44 mouse cellular contexts compared by ENCODE assay signal in the genomic region with DNA sequence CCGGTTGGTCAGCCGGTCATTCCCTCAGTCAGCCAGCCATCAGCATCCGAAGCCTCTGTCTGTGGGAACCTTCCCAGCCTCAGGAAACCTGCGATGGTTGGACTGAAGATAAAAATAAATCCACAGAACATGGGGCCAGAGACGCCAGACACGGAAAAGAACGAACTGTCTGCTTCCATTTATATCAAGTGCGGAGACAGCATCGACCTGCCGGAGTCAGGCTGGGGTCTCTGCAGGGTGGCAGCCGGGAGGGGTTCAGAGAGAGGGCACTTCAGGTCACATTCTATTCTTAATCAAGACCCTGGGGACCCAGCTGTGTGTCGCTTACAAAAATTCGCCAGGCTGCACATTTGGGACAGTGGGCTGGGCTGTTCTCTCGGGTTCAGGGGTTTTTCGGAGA. TPM values are rescaled to one million over a fixed set of nuclear protein-coding genes. Genes with fewer than 3 reads are reported as not detected.
DNase-seq lines count a peak whose midpoint lies in the region; ATAC-seq and TF ChIP-seq lines count a peak whose summit lies in the region.
"Had no signal": no experiment of that assay in that cellular context is flagged by ENCODE, and none has a peak within 500 bp of the region (broad histone marks: within the 10 kb centered on the region; RNA-seq: fewer than 3 reads in every experiment).

No protein-coding gene starts in this region.

- intact Hi-C loops in heart, adult 2 months (cut with DNase I), result no loop called here

- peak; percentile 49 to 67 for DNase-seq in cerebellum, postnatal 10 days
- no peak for DNase-seq in cerebellum, adult 11-12 months
- DNase-seq in heart, adult 2 months, result no peak
- peak; percentile 41 for DNase-seq in midbrain, embryonic 14.5 days
- peak; percentile 77 for DNase-seq in retina, postnatal 1 day
- no peak for DNase-seq in adrenal gland, adult 18-20 months (ENCODE audit: low spot score in 2 of 2)
- DNase-seq: adrenal gland, adult 8-10 months; cerebellum, adult 8-10 months; cerebellum, postnatal 36 days; gastrocnemius, postnatal 25 days; heart, adult 11 months; heart, postnatal 36 days; kidney, adult 11 months; kidney, postnatal 14 days; liver, postnatal 0 days; lung, postnatal 36 days; right cerebral cortex, postnatal 14 days; thymus, postnatal 4 days had no signal

- no peak for TF ChIP-seq EP300 in heart, adult 2 months (IDR thresholded peaks at IDR 0.05; ENCODE audit: insufficient read depth, low read depth, low read length)

- peaks cover 3 to 7% of the 10 kb centered on the region in 2 experiments; a peak in 3 of 4 replicates for H3K4me1 ChIP-seq in heart, embryonic 14.5 days (ENCODE audit: control insufficient read depth in 2 of 2, insufficient read depth in 2 of 2, low read length in 2 of 2)
- no peaks in the 10 kb centered on the region for H3K4me1 ChIP-seq in heart, adult 2 months (ENCODE audit: control insufficient read depth, insufficient read depth, low read length)
- no peaks in the 10 kb centered on the region for H3K4me1 ChIP-seq in midbrain, embryonic 14.5 days (ENCODE audit: control insufficient read depth, insufficient read depth, low read length)
- H3K4me1 ChIP-seq in midbrain, embryonic 15.5 days, result no peaks in the 10 kb centered on the region; the same call in 1 of the 2 replicates
- H3K4me1 ChIP-seq: forebrain, embryonic 15.5 days; limb, embryonic 13.5 days; liver, embryonic 12.5 days had no signal

- no peak overlapping the region for H3K27ac ChIP-seq in heart, embryonic 14.5 days (replicated peaks in 1 of 2; ENCODE audit: control insufficient read depth in 1 of 2, insufficient read depth in 1 of 2, low read depth in 2 of 2, low read length in 2 of 2)
- no peak overlapping the region for H3K27ac ChIP-seq in heart, adult 2 months
- H3K27ac ChIP-seq in midbrain, embryonic 14.5 days (replicated peaks; ENCODE audit: low read depth, low read length), result no peak overlapping the region
- H3K27ac ChIP-seq in midbrain, embryonic 15.5 days, result no peak overlapping the region
- H3K27ac ChIP-seq: forebrain, embryonic 10.5 days; forebrain, embryonic 15.5 days; hindbrain, embryonic 14.5 days; limb, embryonic 13.5 days; liver, embryonic 12.5 days; midbrain, embryonic 13.5 days had no signal

- no peaks in the 10 kb centered on the region for H3K27me3 ChIP-seq in heart, embryonic 14.5 days (ENCODE audit: control insufficient read depth, insufficient read depth, low read length)
- H3K27me3 ChIP-seq in heart, adult 2 months (ENCODE audit: control insufficient read depth, insufficient read depth, low read length), result no peaks in the 10 kb centered on the region
- no peaks in the 10 kb centered on the region for H3K27me3 ChIP-seq in midbrain, embryonic 14.5 days (ENCODE audit: control insufficient read depth, insufficient read depth, low read length)
- no peaks in the 10 kb centered on the region for H3K27me3 ChIP-seq in midbrain, embryonic 15.5 days (replicated peaks)
- H3K27me3 ChIP-seq: forebrain, embryonic 15.5 days; midbrain, embryonic 13.5 days had no signal

- no peak for ATAC-seq in heart, embryonic 14.5 days (ENCODE audit: insufficient number of reproducible peaks, insufficient read depth, low FRiP score, low read depth)
- no peak for ATAC-seq in midbrain, embryonic 14.5 days (ENCODE audit: low FRiP score, low TSS enrichment)
- ATAC-seq in midbrain, embryonic 15.5 days (replicated peaks), result no peak
- ATAC-seq: activated CD4-positive, CD25-positive, alpha-beta regulatory T cell, adult 4 months; forebrain, embryonic 15.5 days; inflammation-experienced regulatory T-cells, adult 6 months; liver, embryonic 12.5 days; liver, postnatal 0 days; midbrain, embryonic 13.5 days had no signal

- TF ChIP-seq CTCF in heart, adult 2 months (IDR thresholded peaks at IDR 0.05), result no peak

- WGBS in heart, embryonic 14.5 days, result 29% methylated on average over 15 of the region's 15 CpGs
- 40% methylated on average over 15 of the region's 15 CpGs for WGBS in heart, adult 2 months
- 44% methylated on average over 15 of the region's 15 CpGs for WGBS in midbrain, embryonic 14.5 days
- 49% methylated on average over 15 of the region's 15 CpGs for WGBS in midbrain, embryonic 15.5 days

- no peak for TF ChIP-seq POLR2A in heart, adult 2 months (IDR thresholded peaks at IDR 0.05; ENCODE audit: insufficient read depth, low read depth, low read length)

- H3K4me2 ChIP-seq in heart, embryonic 14.5 days (ENCODE audit: low read length), result peak overlapping the region; percentile 22; the same call in 1 of the 2 replicates
- no peak overlapping the region for H3K4me2 ChIP-seq in midbrain, embryonic 14.5 days (ENCODE audit: low read length)
- H3K4me2 ChIP-seq in midbrain, embryonic 15.5 days, result no peak overlapping the region
- H3K4me2 ChIP-seq: forebrain, embryonic 15.5 days; hindbrain, embryonic 14.5 days; limb, embryonic 13.5 days; liver, embryonic 12.5 days; midbrain, embryonic 13.5 days had no signal

- no peaks in the 10 kb centered on the region for H3K9me3 ChIP-seq in heart, embryonic 14.5 days (ENCODE audit: control insufficient read depth, low read length)
- no peaks in the 10 kb centered on the region for H3K9me3 ChIP-seq in midbrain, embryonic 14.5 days (ENCODE audit: control insufficient read depth, low read length)
- no peaks in the 10 kb centered on the region for H3K9me3 ChIP-seq in midbrain, embryonic 15.5 days
- H3K9me3 ChIP-seq: forebrain, embryonic 10.5 days; forebrain, embryonic 15.5 days; limb, embryonic 13.5 days; liver, embryonic 12.5 days; megakaryocyte, embryonic 14.5 days; midbrain, embryonic 13.5 days had no signal

- no peak overlapping the region for H3K9ac ChIP-seq in heart, embryonic 14.5 days (ENCODE audit: low read length)
- H3K9ac ChIP-seq in heart, adult 2 months (ENCODE audit: low read depth, low read length), result no peak overlapping the region
- H3K9ac ChIP-seq in midbrain, embryonic 14.5 days (replicated peaks; ENCODE audit: low read length), result no peak overlapping the region
- H3K9ac ChIP-seq in midbrain, embryonic 15.5 days, result no peak overlapping the region
- H3K9ac ChIP-seq: forebrain, embryonic 15.5 days; hindbrain, embryonic 14.5 days; limb, embryonic 13.5 days; liver, embryonic 12.5 days; liver, postnatal 0 days; midbrain, embryonic 13.5 days had no signal

- H3K36me3 ChIP-seq in heart, embryonic 14.5 days (ENCODE audit: control insufficient read depth, insufficient read depth, low read length), result no peaks in the 10 kb centered on the region
- H3K36me3 ChIP-seq in heart, adult 2 months (ENCODE audit: control insufficient read depth, insufficient read depth, low read length), result no peaks in the 10 kb centered on the region
- H3K36me3 ChIP-seq in midbrain, embryonic 14.5 days (ENCODE audit: control insufficient read depth, insufficient read depth, low read length), result no peaks in the 10 kb centered on the region
- no peaks in the 10 kb centered on the region for H3K36me3 ChIP-seq in midbrain, embryonic 15.5 days (replicated peaks)
- H3K36me3 ChIP-seq: forebrain, embryonic 10.5 days; forebrain, embryonic 15.5 days; limb, embryonic 13.5 days; liver, embryonic 12.5 days; midbrain, embryonic 13.5 days had no signal

- no peak overlapping the region for H3K4me3 ChIP-seq in heart, embryonic 14.5 days (ENCODE audit: control insufficient read depth in 1 of 2, insufficient read depth in 1 of 2, low read depth in 1 of 2, low read length in 2 of 2)
- no peak overlapping the region for H3K4me3 ChIP-seq in heart, adult 2 months
- H3K4me3 ChIP-seq in midbrain, embryonic 14.5 days (replicated peaks; ENCODE audit: low read depth, low read length), result no peak overlapping the region
- no peak overlapping the region for H3K4me3 ChIP-seq in midbrain, embryonic 15.5 days
- H3K4me3 ChIP-seq: forebrain, embryonic 10.5 days; forebrain, embryonic 15.5 days; limb, embryonic 13.5 days; liver, embryonic 12.5 days; megakaryocyte, embryonic 14.5 days; midbrain, embryonic 13.5 days had no signal

- no peaks in the 10 kb centered on the region for H3K79me2 ChIP-seq in heart, adult 2 months (replicated peaks; ENCODE audit: control insufficient read depth, insufficient read depth, low read length)

RNA-seq across cellular contexts. Expression of a gene that starts 17.4 kb away (rescaled TPM):
- not detected in 2 replicates for polyA plus RNA-seq in heart, embryonic 14.5 days (2014; fragmentation: Nextera tagmentation; extraction: Ambion mirVana)
- not detected for total RNA-seq in heart, adult 2 months (2021)
- polyA plus RNA-seq in heart, adult 2 months (2012; rRNA removed), result not detected in 2 replicates
- not detected in 2 replicates for polyA plus RNA-seq in midbrain, embryonic 14.5 days (2014; fragmentation: Nextera tagmentation; extraction: Ambion mirVana)
- not detected in 2 replicates for polyA plus RNA-seq in midbrain, embryonic 15.5 days (2015; fragmentation: Nextera tagmentation; extraction: Ambion mirVana)
- not detected for total RNA-seq in adrenal gland, adult 18-20 months (2021)
- total RNA-seq: adrenal gland, adult 8-10 months; adrenal gland, postnatal 4 days; CH12.LX; ES-E14; gastrocnemius, adult 18-20 months; gastrocnemius, postnatal 25 days; heart, postnatal 36 days; layer of hippocampus, postnatal 14 days; left cerebral cortex, adult 8-10 months; left cerebral cortex, postnatal 36 days had no signal
- polyA plus RNA-seq: activated CD4-positive, CD25-positive, alpha-beta regulatory T cell, adult 4 months; C2C12; forebrain, embryonic 10.5 days; forebrain, embryonic 15.5 days; frontal cortex, adult 2 months; hindbrain, embryonic 14.5 days; inflammation-experienced regulatory T-cells, adult 6 months; kidney, embryonic 14.5 days; limb, embryonic 13.5 days; liver, embryonic 12.5 days; liver, postnatal 0 days; lung, embryonic 16.5 days; midbrain, embryonic 13.5 days; neural tube, embryonic 11.5 days; small intestine, adult 2 months; stomach, embryonic 14.5 days; thymus, postnatal 0 days had no signal

RNA-seq across cellular contexts. Expression of a gene that starts 38.4 kb away (rescaled TPM):
- not detected in 2 replicates for polyA plus RNA-seq in heart, embryonic 14.5 days (2014; fragmentation: Nextera tagmentation; extraction: Ambion mirVana)
- total RNA-seq in heart, adult 2 months (2021), result not detected
- not detected in 2 replicates for polyA plus RNA-seq in heart, adult 2 months (2012; rRNA removed)
- not detected in 2 replicates for polyA plus RNA-seq in midbrain, embryonic 14.5 days (2014; fragmentation: Nextera tagmentation; extraction: Ambion mirVana)
- polyA plus RNA-seq in midbrain, embryonic 15.5 days (2015; fragmentation: Nextera tagmentation; extraction: Ambion mirVana), result not detected in 2 replicates
- total RNA-seq in adrenal gland, adult 18-20 months (2021), result not detected
- total RNA-seq: adrenal gland, adult 8-10 months; adrenal gland, postnatal 4 days; CH12.LX; ES-E14; gastrocnemius, adult 18-20 months; gastrocnemius, postnatal 25 days; heart, postnatal 36 days; layer of hippocampus, postnatal 14 days; left cerebral cortex, adult 8-10 months; left cerebral cortex, postnatal 36 days had no signal
- polyA plus RNA-seq: activated CD4-positive, CD25-positive, alpha-beta regulatory T cell, adult 4 months; C2C12; forebrain, embryonic 10.5 days; forebrain, embryonic 15.5 days; frontal cortex, adult 2 months; hindbrain, embryonic 14.5 days; inflammation-experienced regulatory T-cells, adult 6 months; kidney, embryonic 14.5 days; limb, embryonic 13.5 days; liver, embryonic 12.5 days; liver, postnatal 0 days; lung, embryonic 16.5 days; midbrain, embryonic 13.5 days; neural tube, embryonic 11.5 days; small intestine, adult 2 months; stomach, embryonic 14.5 days had no signal

Comparison
In these comparisons a context has a peak if more than half of its experiments do, and no peak if none do; other contexts are left out.
1. DNase-seq: peak in cerebellum, postnatal 10 days (2 of 2), midbrain, embryonic 14.5 days (single experiment) and retina, postnatal 1 day (single experiment); none in cerebellum, adult 11-12 months (single experiment), heart, adult 2 months (0 of 2) and adrenal gland, adult 18-20 months (0 of 2).